Mouse (Mus musculus): ENCODE measurements around the gene Cercam. TPM values are rescaled to one million over a fixed set of nuclear protein-coding genes. Genes with fewer than 3 reads are reported as not detected.

The Cercam gene
- polyA plus RNA-seq (2012; rRNA removed): 16.4 and 19.8 TPM in 2 replicates

GRCm38 (mm10) chr2:29868949-29869645 lies at the start of gene Cercam:
Cercam (plus strand) TSS chr2:29869164.

GRCm38 (mm10) chr2:29820025-29820817 lies 48.7 kb upstream of the Cercam start, which contains the start of gene Urm1:
Urm1 (plus strand) TSS chr2:29820075.

GRCm38 (mm10) chr2:29889066-29889944 lies 20.3 kb downstream of the Cercam start, which contains the start of gene Odf2:
Odf2 (plus strand) TSS chr2:29889221.

Other genes with a start within 250 kb of the Cercam start
- gene Rapgef1, start 249.4 kb upstream of the Cercam start, polyA plus RNA-seq (2012; rRNA removed): 10.1 and 11.4 TPM in 2 replicates
- gene Gm13420, start 117.5 kb upstream of the Cercam start, polyA plus RNA-seq (2012; rRNA removed): 0.32 TPM in 2 replicates
- gene Gm13547, start 109.9 kb upstream of the Cercam start, polyA plus RNA-seq (2012; rRNA removed): not detected in 2 replicates
- 6.8 and 11.3 TPM in 2 replicates for gene Coq4, start 81.7 kb upstream of the Cercam start, polyA plus RNA-seq (2012; rRNA removed)
- 13.0 and 13.7 TPM in 2 replicates for gene Trub2, start 80.7 kb upstream of the Cercam start, polyA plus RNA-seq (2012; rRNA removed)
- gene Slc27a4, start 66.5 kb upstream of the Cercam start, polyA plus RNA-seq (2012; rRNA removed): 2.0 and 2.1 TPM in 2 replicates
- gene Urm1, start 49.1 kb upstream of the Cercam start, polyA plus RNA-seq (2012; rRNA removed): 15.1 and 17.0 TPM in 2 replicates
- 24.7 and 31.5 TPM in 2 replicates for gene Odf2, start 20.1 kb downstream of the Cercam start, polyA plus RNA-seq (2012; rRNA removed)
- 12.3 and 14.0 TPM in 2 replicates for gene Gle1, start 66.3 kb downstream of the Cercam start, polyA plus RNA-seq (2012; rRNA removed)
- gene Sptan1, start 96.4 kb downstream of the Cercam start, polyA plus RNA-seq (2012; rRNA removed): 19.9 and 23.5 TPM in 2 replicates
- 5.2 and 5.7 TPM in 2 replicates for gene Wdr34, start 179.7 kb downstream of the Cercam start, polyA plus RNA-seq (2012; rRNA removed)
- 185 and 242 TPM in 2 replicates for gene Set, start 188.2 kb downstream of the Cercam start, polyA plus RNA-seq (2012; rRNA removed)
- 3.1 and 3.2 TPM in 2 replicates for gene Pkn3, start 208.5 kb downstream of the Cercam start, polyA plus RNA-seq (2012; rRNA removed)
- 21.0 and 25.7 TPM in 2 replicates for gene Zdhhc12, start 224.5 kb downstream of the Cercam start, polyA plus RNA-seq (2012; rRNA removed)